Mouse (Mus musculus) ES-Bruce4 (cell line): ENCODE measurements around the gene Fam131c.

Source experiments
- CTCF ChIP-seq: IDR thresholded peaks from one replicate; pipeline ENCODE4 v1.8.1; 2011; ENCODE audit warnings: low read depth, low read length
- EP300 ChIP-seq: IDR thresholded peaks from 2 replicates; pipeline ENCODE4 v1.6.1; 2011; ENCODE audit warnings: low read depth, low read length; ENCODE audit not compliant: insufficient read depth
- POLR2A ChIP-seq: IDR thresholded peaks from one replicate; pipeline ENCODE4 v1.8.1; 2011; ENCODE audit warnings: low read length; ENCODE audit not compliant: insufficient read depth

DNA sequence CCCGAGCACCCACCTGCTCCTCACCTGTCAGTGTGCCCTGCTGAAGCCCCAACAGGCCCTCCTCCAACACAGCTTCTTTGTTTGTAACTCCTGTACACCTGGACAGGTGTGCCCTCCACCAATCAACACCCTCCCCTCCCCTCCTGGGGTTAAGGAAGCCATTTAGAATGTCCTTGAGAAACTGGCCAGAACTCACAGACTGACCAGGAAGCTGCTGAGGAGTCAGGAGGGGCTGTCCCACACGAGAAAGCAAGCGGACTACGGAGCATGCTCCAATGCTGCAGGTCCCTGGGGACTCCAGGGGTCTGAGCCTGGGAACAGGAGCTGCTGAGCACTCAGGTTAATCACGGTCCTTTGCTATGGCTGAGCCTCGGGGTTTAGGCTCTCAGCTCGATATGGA lies 47.9 kb downstream of the Fam131c start, which contains the start of gene Clcnkb:
- TF ChIP-seq CTCF (no peak), POLR2A (no peak), EP300 (no peak)
